Mouse (Mus musculus): ENCODE measurements around the gene Ntng1. TPM values are rescaled to one million over a fixed set of nuclear protein-coding genes. Genes with fewer than 3 reads are reported as not detected.

Gene Ntng1
- polyA plus RNA-seq, 1 experiment = 0.05 TPM

DNA sequence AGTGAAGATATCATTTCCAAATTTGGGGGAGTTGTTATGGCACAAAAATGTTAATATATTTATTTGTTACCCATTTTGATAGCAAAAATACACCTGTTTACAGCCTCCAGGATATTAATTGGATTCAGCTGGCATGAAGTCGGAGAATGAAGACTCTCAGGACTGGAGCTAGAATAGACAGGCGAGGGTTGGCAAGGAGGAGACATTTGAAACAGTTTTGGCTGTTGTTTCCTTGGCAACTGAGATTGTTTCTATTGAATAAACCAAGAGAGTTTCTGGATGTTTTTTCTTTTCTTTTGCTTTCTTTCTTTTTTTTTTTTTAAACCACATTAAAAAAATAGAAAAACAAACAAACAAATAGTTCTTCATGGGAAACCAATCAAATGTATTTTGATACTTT, 159.7 kb downstream of the Ntng1 start:
- Histone ChIP-seq H3K27me3 (ENCODE audit: control insufficient read depth, insufficient read depth, low read length) (no peaks in the 10 kb centered on the region), H3K36me3 (ENCODE audit: control insufficient read depth, insufficient read depth, low read length) (no peaks in the 10 kb centered on the region), H3K27ac (ENCODE audit: insufficient read depth, low read length) (no peak overlapping the region), H3K4me3 (ENCODE audit: extremely low read depth, insufficient read depth, insufficient read length) (no peak overlapping the region), H3K4me1 (ENCODE audit: control insufficient read depth, insufficient read depth, insufficient read length) (no peaks in the 10 kb centered on the region)
- TF ChIP-seq CTCF (IDR thresholded peaks at IDR 0.05; ENCODE audit: extremely low read depth, insufficient read depth, insufficient read length, insufficient replicate concordance) (no peak), POLR2A (IDR thresholded peaks at IDR 0.05; ENCODE audit: low read depth, low read length) (no peak)
- no peak for DNase-seq (ENCODE audit: low read depth in 1 of 2, low spot score in 2 of 2)
- WGBS = 73% methylated on average over 2 of the region's 2 CpGs

DNA sequence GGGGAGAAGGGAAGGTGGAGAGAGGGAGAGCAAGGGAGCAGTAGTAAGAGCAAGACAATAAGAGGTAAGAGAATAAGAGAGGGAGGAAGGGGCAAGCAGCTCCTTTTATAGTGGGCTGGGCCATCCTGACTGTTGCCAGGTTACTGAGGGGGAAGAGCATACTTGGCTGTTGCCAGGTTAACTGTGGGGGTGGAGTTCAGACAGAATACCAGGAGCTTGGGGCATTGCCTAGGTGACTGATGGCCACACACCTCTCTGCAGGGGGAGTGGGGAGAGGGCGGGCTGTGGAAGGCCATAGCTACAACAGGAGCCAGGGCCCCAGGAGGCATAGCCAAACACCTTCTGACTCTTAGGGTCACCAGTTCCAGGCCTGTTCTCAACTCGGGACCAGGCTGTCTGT, 166.2 kb downstream of the Ntng1 start:
- H3K36me3 ChIP-seq (ENCODE audit: control insufficient read depth, insufficient read depth, low read length) = no peaks in the 10 kb centered on the region

DNA sequence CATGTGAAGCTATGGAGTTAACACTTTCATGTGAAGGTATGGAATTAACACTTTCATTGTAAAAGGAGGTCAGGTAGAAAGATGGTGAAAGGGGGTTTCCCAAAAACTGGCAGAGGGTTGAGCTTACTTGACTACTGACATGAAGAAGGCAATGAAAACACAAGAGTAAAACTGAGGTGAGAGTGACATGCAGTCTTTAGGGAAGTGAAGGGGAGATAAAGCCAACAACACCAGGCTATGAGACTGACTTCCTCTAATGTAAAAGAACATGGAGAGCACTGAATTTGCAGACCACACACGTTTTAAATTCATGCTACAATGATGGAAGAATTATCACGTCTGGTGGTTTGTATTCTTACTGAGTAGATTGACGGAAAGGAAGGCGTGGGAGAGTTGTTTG, 168.7 kb downstream of the Ntng1 start:
- Histone ChIP-seq H3K4me1 (ENCODE audit: control insufficient read depth, insufficient read depth, insufficient read length) (no peaks in the 10 kb centered on the region), H3K36me3 (ENCODE audit: control insufficient read depth, insufficient read depth, low read length) (no peaks in the 10 kb centered on the region), H3K4me3 (ENCODE audit: extremely low read depth, insufficient read depth, insufficient read length) (no peak overlapping the region), H3K27me3 (ENCODE audit: control insufficient read depth, insufficient read depth, low read length) (no peaks in the 10 kb centered on the region), H3K27ac (ENCODE audit: insufficient read depth, low read length) (no peak overlapping the region)
- 64% methylated on average over 4 of the region's 4 CpGs for WGBS
- DNase-seq (ENCODE audit: low read depth in 1 of 2, low spot score in 2 of 2) = no peak
- TF ChIP-seq POLR2A (IDR thresholded peaks at IDR 0.05; ENCODE audit: low read depth, low read length) (no peak), CTCF (IDR thresholded peaks at IDR 0.05; ENCODE audit: extremely low read depth, insufficient read depth, insufficient read length, insufficient replicate concordance) (no peak)

More for the DNA sequence above, 166.2 kb downstream of the Ntng1 start:
- H3K27ac ChIP-seq (ENCODE audit: insufficient read depth, low read length) = no peak overlapping the region
- H3K4me3 ChIP-seq (ENCODE audit: extremely low read depth, insufficient read depth, insufficient read length) = no peak overlapping the region
- 94% methylated on average over 2 of the region's 2 CpGs for WGBS
- TF ChIP-seq CTCF (IDR thresholded peaks at IDR 0.05; ENCODE audit: extremely low read depth, insufficient read depth, insufficient read length, insufficient replicate concordance) (no peak), POLR2A (IDR thresholded peaks at IDR 0.05; ENCODE audit: low read depth, low read length) (no peak)
- H3K27me3 ChIP-seq (ENCODE audit: control insufficient read depth, insufficient read depth, low read length) = no peaks in the 10 kb centered on the region
- H3K4me1 ChIP-seq (ENCODE audit: control insufficient read depth, insufficient read depth, insufficient read length) = no peaks in the 10 kb centered on the region
- no peak for DNase-seq (ENCODE audit: low read depth in 1 of 2, low spot score in 2 of 2)

DNA sequence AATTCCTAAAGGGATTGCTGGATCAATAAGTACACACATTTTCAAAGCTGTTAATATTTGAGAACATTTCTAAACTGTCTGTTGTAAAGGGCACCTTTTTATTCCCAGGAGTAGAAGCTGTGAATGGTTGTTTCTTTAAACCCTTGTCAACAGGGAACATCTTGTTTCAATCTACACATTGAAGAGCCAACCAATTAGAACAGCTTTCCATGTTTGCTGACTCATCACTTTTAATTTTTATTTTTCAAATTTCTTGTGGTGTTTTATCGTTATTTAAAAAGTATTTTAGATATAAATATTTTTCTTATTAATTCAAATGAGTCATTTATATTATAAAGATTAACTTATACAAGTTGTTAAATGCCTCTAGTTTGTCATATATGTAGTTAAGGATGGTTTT, 172.3 kb downstream of the Ntng1 start:
- WGBS = 63% methylated on average over 1 of the region's 1 CpGs
- no peak overlapping the region for H3K4me3 ChIP-seq (ENCODE audit: extremely low read depth, insufficient read depth, insufficient read length)
- H3K4me1 ChIP-seq (ENCODE audit: control insufficient read depth, insufficient read depth, insufficient read length) = no peaks in the 10 kb centered on the region
- H3K27me3 ChIP-seq (ENCODE audit: control insufficient read depth, insufficient read depth, low read length) = no peaks in the 10 kb centered on the region
- no peak for DNase-seq (ENCODE audit: low read depth in 1 of 2, low spot score in 2 of 2)
- no peak for TF ChIP-seq CTCF (IDR thresholded peaks at IDR 0.05; ENCODE audit: extremely low read depth, insufficient read depth, insufficient read length, insufficient replicate concordance)
- H3K36me3 ChIP-seq (ENCODE audit: control insufficient read depth, insufficient read depth, low read length) = no peaks in the 10 kb centered on the region
- no peak overlapping the region for H3K27ac ChIP-seq (ENCODE audit: insufficient read depth, low read length)

DNA sequence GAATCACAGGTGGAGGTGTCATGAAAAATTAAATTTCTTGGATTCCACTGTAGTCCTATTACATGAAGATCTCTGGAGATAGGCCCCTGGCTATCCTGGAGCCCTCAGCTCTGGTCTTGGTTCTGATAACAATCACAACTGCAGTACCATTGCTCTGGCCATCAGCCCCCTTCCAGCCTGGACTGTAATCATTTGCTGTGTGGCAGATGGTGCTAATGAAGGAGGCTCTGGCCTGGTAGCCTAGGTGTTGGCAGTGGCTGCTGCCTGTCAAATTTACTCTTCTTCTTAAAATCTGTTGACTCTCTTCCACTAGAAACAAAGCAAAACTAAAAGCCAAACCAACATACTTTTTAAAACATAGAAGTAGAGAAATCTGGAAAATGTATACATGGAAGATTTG, 173.6 kb downstream of the Ntng1 start:
- Histone ChIP-seq H3K27ac (ENCODE audit: insufficient read depth, low read length) (no peak overlapping the region), H3K36me3 (ENCODE audit: control insufficient read depth, insufficient read depth, low read length) (no peaks in the 10 kb centered on the region), H3K4me3 (ENCODE audit: extremely low read depth, insufficient read depth, insufficient read length) (no peak overlapping the region), H3K27me3 (ENCODE audit: control insufficient read depth, insufficient read depth, low read length) (no peaks in the 10 kb centered on the region), H3K4me1 (ENCODE audit: control insufficient read depth, insufficient read depth, insufficient read length) (no peaks in the 10 kb centered on the region)
- DNase-seq (ENCODE audit: low read depth in 1 of 2, low spot score in 2 of 2) = no peak
- TF ChIP-seq POLR2A (IDR thresholded peaks at IDR 0.05; ENCODE audit: low read depth, low read length) (no peak), CTCF (IDR thresholded peaks at IDR 0.05; ENCODE audit: extremely low read depth, insufficient read depth, insufficient read length, insufficient replicate concordance) (no peak)

DNA sequence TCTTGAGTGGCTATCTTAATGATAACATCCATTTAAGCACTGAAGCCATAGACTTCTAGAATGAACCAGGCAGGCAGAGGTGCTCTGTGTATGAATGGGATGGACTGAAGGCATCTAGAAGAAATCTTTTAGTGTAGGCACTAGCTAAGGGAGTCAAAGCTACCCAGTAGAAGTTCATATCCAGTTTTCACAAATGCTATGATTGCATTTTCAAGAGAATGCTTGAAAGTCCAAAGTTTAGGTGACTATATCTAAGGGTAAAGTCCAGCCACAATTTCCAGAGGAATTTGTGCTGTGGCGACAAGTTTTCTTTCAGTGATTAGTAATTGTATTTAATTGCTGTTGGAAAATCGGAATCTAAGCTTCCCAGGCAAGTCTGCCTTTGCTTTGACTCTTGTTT, 181.2 kb downstream of the Ntng1 start:
- Histone ChIP-seq H3K27ac (ENCODE audit: insufficient read depth, low read length) (no peak overlapping the region), H3K36me3 (ENCODE audit: control insufficient read depth, insufficient read depth, low read length) (no peaks in the 10 kb centered on the region), H3K27me3 (ENCODE audit: control insufficient read depth, insufficient read depth, low read length) (no peaks in the 10 kb centered on the region), H3K4me1 (ENCODE audit: control insufficient read depth, insufficient read depth, insufficient read length) (no peaks in the 10 kb centered on the region), H3K4me3 (ENCODE audit: extremely low read depth, insufficient read depth, insufficient read length) (no peak overlapping the region)
- TF ChIP-seq POLR2A (IDR thresholded peaks at IDR 0.05; ENCODE audit: low read depth, low read length) (no peak), CTCF (IDR thresholded peaks at IDR 0.05; ENCODE audit: extremely low read depth, insufficient read depth, insufficient read length, insufficient replicate concordance) (no peak)
- 83% methylated on average over 2 of the region's 2 CpGs for WGBS
- no peak for DNase-seq (ENCODE audit: low read depth in 1 of 2, low spot score in 2 of 2)

DNA sequence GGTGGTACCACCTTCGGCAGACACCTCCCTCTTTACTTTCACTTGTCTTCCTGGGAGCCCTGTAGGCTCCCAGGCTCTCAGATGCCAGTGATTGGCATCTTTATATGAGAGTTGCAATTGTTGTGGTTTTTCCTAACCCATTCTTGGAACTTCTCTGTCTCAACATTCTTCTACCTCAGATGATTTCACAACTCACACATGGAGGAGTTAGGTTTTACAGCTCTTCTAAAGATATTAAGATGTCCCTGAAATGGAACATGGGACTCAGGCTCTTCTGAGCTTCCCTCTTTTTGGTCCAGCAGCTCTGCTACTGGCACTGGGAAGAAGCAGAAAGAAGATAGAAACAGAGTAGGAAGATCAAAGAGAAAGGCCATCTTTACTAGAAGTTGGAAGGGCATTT, 200.9 kb downstream of the Ntng1 start:
- H3K27ac ChIP-seq (ENCODE audit: insufficient read depth, low read length) = no peak overlapping the region
- no peak for DNase-seq (ENCODE audit: low read depth in 1 of 2, low spot score in 2 of 2)
- no peaks in the 10 kb centered on the region for H3K27me3 ChIP-seq (ENCODE audit: control insufficient read depth, insufficient read depth, low read length)
- TF ChIP-seq CTCF (IDR thresholded peaks at IDR 0.05; ENCODE audit: extremely low read depth, insufficient read depth, insufficient read length, insufficient replicate concordance) (no peak), POLR2A (IDR thresholded peaks at IDR 0.05; ENCODE audit: low read depth, low read length) (no peak)
- no peak overlapping the region for H3K4me3 ChIP-seq (ENCODE audit: extremely low read depth, insufficient read depth, insufficient read length)
- no peaks in the 10 kb centered on the region for H3K36me3 ChIP-seq (ENCODE audit: control insufficient read depth, insufficient read depth, low read length)
- 77% methylated on average over 1 of the region's 1 CpGs for WGBS
- H3K4me1 ChIP-seq (ENCODE audit: control insufficient read depth, insufficient read depth, insufficient read length) = no peaks in the 10 kb centered on the region
